Mouse (Mus musculus): ENCODE measurements around the gene Exosc8. TPM values are rescaled to one million over a fixed set of nuclear protein-coding genes. Genes with fewer than 3 reads are reported as not detected.
A peak's percentile ranks its signal among the peaks of the same experiment; 100 is the strongest.

The Exosc8 gene
- polyA plus RNA-seq, 1 experiment from 2014 or later, result 76.0 TPM

DNA sequence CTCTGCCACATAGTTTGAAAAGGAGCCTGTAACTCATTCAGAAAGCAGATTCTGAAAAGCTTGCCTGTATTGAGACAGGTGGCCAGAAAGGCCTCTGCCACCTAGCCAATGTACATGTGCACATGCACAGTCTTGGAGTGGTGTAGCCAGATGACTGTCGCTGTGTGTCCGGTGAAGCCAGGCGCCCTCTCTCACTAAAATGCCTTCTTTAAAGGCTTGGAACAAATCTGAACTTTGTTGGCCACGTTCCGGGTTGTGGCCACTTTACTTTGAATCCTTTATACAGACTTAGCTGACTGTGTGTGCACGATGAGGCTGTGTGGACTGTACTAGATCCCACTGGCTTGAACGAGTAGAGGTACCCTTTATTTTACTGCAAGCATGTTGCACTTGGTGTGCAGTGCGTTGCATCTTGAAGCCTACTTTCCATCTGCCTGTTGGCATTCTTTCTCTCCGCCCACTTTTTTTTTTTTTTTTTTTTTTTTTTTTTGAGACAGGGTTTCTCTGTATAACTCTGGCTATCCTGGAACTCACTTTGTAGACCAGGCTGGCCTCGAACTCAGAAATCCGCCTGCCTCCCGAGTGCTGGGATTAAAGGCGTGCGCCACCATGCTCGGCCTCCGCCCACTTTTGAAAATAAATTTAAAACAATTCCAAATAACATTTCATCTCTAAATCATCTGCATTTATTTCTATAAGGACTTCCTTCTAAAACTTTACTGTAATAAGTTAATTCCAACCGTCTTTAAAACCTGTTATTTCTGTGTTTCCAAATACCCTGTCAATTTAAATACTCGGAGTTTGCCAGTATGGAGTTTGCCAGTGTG is 1.1 kb upstream of the Exosc8 start:
- DNase-seq (ENCODE audit: low read depth, low spot score), result no peak
- ChIA-PET CTCF (interaction anchor here (0.9 to 2.2 kb wide), 10 partner anchors 10 to 71 kb away, joined by 3 to 13 read pairs (median 6); partner anchors contain the start of gene Rfxap), POLR2A (interaction anchor here (0.6 to 1.8 kb wide), 3 partner anchors 10 to 43 kb away, joined by 3 to 4 read pairs (median 3); partner anchors contain the start of gene Supt20)
- in situ Hi-C loops (cut with MboI; ENCODE audit: low pct_unique_long_range_greater_than_20kb), result loop anchor here (5.0 kb wide), 1 partner anchor 66 kb away; no protein-coding TSS in a partner anchor
- no peak for ATAC-seq
- H3K27me3 ChIP-seq, result no peaks in the 10 kb centered on the region
- TF ChIP-seq CTCF (IDR thresholded peaks at IDR 0.05), result no peak

DNA sequence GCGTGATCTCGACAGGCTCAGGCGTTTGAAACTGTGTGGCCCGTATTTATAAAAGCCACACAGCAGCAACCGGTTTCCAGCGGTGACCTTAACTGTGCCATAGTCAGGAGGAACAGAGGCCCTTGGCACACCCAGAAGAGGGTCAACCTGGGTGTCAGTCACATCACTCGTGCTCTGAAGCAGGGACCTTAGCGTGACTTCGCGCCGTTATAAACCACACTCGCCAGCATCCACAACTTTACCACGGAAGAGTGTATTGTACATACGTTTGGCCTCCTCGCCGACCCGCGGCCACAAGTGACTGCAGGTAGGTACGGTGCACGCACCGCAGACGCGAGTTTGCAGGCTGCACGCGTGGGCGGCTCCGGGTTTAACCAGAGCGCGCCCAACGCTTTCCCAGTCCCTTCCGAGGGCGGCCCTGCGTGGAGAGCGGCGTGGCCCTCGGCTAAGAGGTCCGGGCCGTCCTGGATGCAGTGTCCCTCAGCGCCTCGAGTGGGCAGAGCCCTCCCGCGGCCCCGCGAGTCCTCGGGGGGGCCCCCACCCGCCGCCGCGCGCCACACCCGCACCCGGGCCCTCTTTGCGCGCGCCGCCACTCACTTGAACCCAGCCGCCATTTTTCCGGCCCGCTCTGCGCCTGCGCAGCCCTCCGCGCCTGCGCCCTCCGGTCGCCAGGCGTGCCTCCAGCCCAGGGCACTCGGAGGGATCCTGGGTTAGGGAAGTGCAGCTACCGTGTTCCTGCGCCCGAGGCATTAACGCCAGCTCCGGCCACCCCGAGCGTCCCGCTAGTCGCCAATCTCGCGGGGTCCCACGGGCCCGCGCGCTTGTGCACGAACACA is 564 bp downstream of the Exosc8 start:
- ChIA-PET POLR2A (interaction anchor here (1.0 to 1.8 kb wide), 2 partner anchors 8 to 11 kb away, joined by 3 to 4 read pairs; no protein-coding TSS in a partner anchor), CTCF (interaction anchor here (0.6 to 2.2 kb wide), 10 partner anchors 9 to 72 kb away, joined by 3 to 13 read pairs (median 4); partner anchors contain the start of gene Rfxap)
- H3K27me3 ChIP-seq, result no peaks in the 10 kb centered on the region
- TF ChIP-seq CTCF (IDR thresholded peaks at IDR 0.05), result no peak
- DNase-seq (ENCODE audit: low read depth, low spot score) (peak; percentile 67), ATAC-seq (peak; percentile 78)
- in situ Hi-C loops (cut with MboI; ENCODE audit: low pct_unique_long_range_greater_than_20kb), result loop anchor here (5.0 kb wide), 1 partner anchor 68 kb away; no protein-coding TSS in a partner anchor

DNA sequence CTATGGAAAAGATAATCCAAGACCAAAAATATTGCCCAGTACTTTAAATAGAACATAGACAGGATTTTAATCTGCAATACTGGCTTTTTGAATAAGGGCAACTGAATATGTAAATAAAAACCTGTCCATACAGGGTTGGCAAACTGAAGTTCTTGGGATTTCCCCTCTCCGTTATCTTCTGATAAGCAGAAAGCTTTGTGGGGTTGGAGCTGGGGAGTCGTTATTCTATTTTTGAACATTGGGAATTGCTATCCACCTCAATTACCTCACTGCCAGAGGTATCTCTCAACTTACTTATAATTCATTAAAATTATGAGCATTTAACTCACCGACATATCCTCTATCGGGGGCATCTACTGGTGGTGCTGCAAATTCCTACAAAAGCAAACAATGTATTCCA is 2.8 kb downstream of the Exosc8 start:
- ChIA-PET CTCF (interaction anchor here (1.5 to 1.6 kb wide), 4 partner anchors 10 to 71 kb away, joined by 3 to 8 read pairs (median 5); no protein-coding TSS in a partner anchor), POLR2A (interaction anchor here (1.5 kb wide), 1 partner anchor 12 kb away, joined by 3 read pairs; no protein-coding TSS in a partner anchor)
- in situ Hi-C loops (cut with MboI; ENCODE audit: low pct_unique_long_range_greater_than_20kb), result no loop called here
- TF ChIP-seq CTCF (IDR thresholded peaks at IDR 0.05), result no peak
- DNase-seq (ENCODE audit: low read depth, low spot score) (no peak), ATAC-seq (no peak)
- H3K27me3 ChIP-seq, result no peaks in the 10 kb centered on the region

DNA sequence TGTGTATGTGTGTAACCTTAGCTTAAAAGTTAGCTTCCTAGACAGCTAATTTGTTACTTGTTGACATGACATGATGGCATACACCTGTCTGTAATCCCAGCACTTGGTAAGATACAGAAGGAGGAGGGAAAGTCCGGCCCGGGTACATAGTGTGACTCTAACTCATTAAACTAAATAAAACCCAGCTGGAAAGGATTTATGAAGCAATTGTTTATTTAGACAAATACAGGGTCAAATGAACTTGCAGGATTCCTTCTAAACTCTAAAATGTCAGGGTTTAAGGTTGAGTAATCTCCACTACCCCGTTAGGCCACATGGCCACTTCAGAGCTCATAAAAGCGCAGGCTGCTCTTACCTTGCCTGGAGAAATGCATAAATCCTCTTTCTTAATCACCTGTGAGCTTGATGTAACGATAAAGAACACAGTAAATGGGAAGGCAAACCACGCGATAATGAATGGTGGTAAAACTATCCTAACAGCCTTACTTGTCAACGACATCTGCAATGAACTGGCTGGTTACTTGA is 3.5 kb downstream of the Exosc8 start:
- ATAC-seq, result no peak
- ChIA-PET CTCF (interaction anchor here (1.1 to 3.5 kb wide), 6 partner anchors 9 to 373 kb away, joined by 3 to 17 read pairs (median 5); no protein-coding TSS in a partner anchor), POLR2A (interaction anchor here (1.3 to 1.5 kb wide), 2 partner anchors 11 to 39 kb away, joined by 3 to 4 read pairs; partner anchors contain the start of gene Supt20)
- in situ Hi-C loops (cut with MboI; ENCODE audit: low pct_unique_long_range_greater_than_20kb), result no loop called here
- DNase-seq (ENCODE audit: low read depth, low spot score), result no peak
- no peaks in the 10 kb centered on the region for H3K27me3 ChIP-seq
- TF ChIP-seq CTCF (IDR thresholded peaks at IDR 0.05), result no peak

DNA sequence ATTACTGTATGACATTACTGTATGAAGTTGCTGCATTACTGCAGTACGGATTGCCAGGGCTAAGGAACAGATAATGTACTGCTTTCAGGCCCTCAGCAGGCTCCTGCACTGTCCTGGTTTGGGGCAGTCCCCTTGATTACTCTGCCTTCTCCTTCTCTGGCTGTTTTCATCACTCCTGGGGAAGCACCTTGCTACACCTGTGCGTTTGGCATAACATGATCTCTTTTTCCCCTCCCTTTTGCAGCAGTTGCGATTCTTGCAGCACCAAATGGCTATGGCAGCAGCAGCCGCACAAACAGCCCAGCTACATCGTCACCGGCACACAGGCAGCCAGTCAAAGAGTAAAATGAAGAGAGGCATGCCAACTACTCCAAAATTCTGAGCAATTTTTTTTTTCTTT is 7.1 kb downstream of the Exosc8 start:
- in situ Hi-C loops (cut with MboI; ENCODE audit: low pct_unique_long_range_greater_than_20kb), result no loop called here
- POLR2A ChIA-PET, result no interaction called here
- ATAC-seq (no peak), DNase-seq (ENCODE audit: low read depth, low spot score) (no peak)
- TF ChIP-seq CTCF (IDR thresholded peaks at IDR 0.05), result no peak
- CTCF ChIA-PET, result no interaction called here
- H3K27me3 ChIP-seq, result no peaks in the 10 kb centered on the region

DNA sequence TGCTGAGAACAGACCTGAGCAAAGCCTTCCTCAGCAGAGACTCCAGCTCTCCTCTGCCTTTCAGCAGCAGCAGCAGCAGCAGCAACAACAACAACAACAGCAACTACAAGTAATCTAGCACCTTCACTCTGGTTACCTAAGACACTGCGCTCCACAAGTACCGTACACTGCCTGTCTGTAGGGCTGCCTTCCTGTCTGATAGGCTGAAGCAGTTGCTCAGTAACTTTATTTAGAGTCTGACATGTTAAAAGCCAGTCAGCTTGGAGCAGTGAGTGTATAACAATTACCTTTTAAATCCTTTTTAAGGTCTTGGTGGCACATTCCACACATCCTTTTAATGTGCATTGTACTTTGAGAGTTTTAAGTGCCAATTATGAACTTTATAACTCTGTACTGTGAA is 7.6 kb downstream of the Exosc8 start:
- CTCF ChIA-PET, result no interaction called here

DNA sequence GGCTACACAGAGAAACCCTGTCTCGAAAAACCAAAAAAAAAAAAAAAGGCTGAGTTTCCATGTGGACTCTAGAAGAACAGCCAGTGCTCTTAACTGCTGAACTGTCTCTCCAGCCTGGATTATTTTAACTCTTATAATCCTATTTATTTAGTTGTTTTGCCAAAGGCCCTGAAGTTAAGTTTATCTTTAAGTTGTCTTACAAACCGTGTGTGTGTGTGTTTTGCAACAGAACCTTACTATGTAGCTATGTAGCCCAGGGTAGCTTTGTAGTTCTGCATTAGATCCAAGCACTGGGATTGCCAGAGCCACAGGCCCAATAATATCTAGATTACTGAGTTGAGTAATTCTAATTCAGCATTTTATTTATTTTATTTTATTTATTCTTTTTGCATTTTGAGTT is 9.8 kb downstream of the Exosc8 start:
- ChIA-PET CTCF (interaction anchor here (1.2 to 1.3 kb wide), 3 partner anchors 9 to 12 kb away, joined by 3 to 4 read pairs (median 4); partner anchors contain the start of gene Alg5), POLR2A (no interaction called here)
- in situ Hi-C loops (cut with MboI; ENCODE audit: low pct_unique_long_range_greater_than_20kb), result no loop called here
- ATAC-seq (no peak), DNase-seq (ENCODE audit: low read depth, low spot score) (no peak)
- no peak for TF ChIP-seq CTCF (IDR thresholded peaks at IDR 0.05)
- no peaks in the 10 kb centered on the region for H3K27me3 ChIP-seq

More for the DNA sequence above, 7.6 kb downstream of the Exosc8 start:
- ATAC-seq, result no peak
- H3K27me3 ChIP-seq, result no peaks in the 10 kb centered on the region
- POLR2A ChIA-PET, result interaction anchor here (1.2 kb wide), 1 partner anchor 8 kb away, joined by 3 read pairs; the partner anchor contains the start of genes Alg5 and Exosc8
- DNase-seq (ENCODE audit: low read depth, low spot score), result no peak
- in situ Hi-C loops (cut with MboI; ENCODE audit: low pct_unique_long_range_greater_than_20kb), result no loop called here
- TF ChIP-seq CTCF (IDR thresholded peaks at IDR 0.05), result no peak

DNA sequence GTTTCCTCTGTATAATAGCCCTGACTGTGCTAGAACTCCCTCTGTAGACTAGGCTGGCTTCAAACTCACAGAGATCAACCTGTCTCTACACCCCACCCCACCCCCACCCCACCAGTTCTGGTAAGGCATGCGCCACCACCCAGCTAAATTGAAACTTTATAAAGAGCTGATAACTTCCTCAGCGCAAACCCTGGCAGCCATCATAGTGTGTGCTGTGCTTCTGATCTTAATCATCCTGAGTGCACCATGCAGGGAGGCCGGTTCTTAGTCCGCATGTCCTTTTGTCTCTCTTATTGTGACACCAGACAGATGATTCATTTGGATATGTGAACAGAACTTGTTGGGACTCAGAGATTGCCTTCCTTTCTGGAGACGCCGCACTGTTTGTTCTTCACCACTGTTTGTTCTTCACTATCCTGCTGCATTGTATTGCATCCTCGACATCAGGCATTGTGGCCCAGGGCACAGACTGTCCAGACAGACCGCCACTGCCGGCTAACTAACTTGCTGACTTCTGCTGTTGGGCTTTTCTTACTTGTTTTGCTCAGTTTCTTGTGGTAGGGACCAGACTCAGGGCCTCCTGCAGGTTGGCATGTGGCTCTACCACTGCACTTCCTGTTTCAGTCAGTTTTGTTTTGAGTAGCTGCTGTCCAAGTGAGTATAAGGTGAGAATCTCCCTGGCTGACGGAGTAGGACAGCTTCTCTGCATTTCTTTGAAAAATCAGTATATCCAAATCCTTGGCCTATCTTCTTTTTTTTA is 11.3 kb downstream of the Exosc8 start:
- in situ Hi-C loops (cut with MboI; ENCODE audit: low pct_unique_long_range_greater_than_20kb), result no loop called here
- no peak for ATAC-seq
- H3K27me3 ChIP-seq, result no peaks in the 10 kb centered on the region
- DNase-seq (ENCODE audit: low read depth, low spot score), result no peak
- TF ChIP-seq CTCF (IDR thresholded peaks at IDR 0.05), result no peak
- ChIA-PET CTCF (interaction anchor here (1.0 to 1.7 kb wide), 4 partner anchors 8 to 15 kb away, joined by 3 to 8 read pairs (median 6); partner anchors contain the start of genes Alg5 and Exosc8), POLR2A (no interaction called here)

DNA sequence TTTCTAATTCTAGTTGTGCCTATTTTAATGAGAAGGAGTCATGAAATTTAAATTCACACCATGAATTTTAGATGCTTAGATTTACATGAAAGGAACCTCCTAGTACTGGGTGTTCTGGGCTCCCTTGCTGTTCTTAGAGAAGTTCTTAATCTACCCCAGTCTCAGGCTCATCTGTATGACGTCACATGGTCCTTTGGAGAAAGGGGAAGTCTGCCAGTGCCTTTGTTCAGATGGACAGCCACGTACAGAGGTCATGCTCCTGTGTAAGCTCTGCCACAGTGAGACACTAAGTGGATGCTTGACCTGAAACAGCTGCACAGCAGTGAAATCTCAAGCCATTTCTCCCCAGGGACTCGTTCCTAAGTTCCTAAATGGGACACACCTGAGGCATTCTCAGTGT is 16.2 kb downstream of the Exosc8 start:
- in situ Hi-C loops (cut with MboI; ENCODE audit: low pct_unique_long_range_greater_than_20kb), result no loop called here
- no peak for ATAC-seq
- no peaks in the 10 kb centered on the region for H3K27me3 ChIP-seq
- ChIA-PET POLR2A (no interaction called here), CTCF (interaction anchor here (1.2 kb wide), 1 partner anchor 16 kb away, joined by 4 read pairs; the partner anchor contains the start of genes Alg5 and Exosc8)
- no peak for DNase-seq (ENCODE audit: low read depth, low spot score)
- TF ChIP-seq CTCF (IDR thresholded peaks at IDR 0.05), result no peak
